Mouse (Mus musculus): ENCODE measurements around the gene BC051019. TPM values are rescaled to one million over a fixed set of nuclear protein-coding genes. Genes with fewer than 3 reads are reported as not detected.

The BC051019 gene
- polyA plus RNA-seq (2014; fragmentation: Illumina TruSeq; extraction: RNeasy Lipid Tissue Mini Kit (QIAGEN cat#74804); ENCODE audit: low read depth, low replicate concordance): not detected

GRCm38 (mm10) chr7:109723697-109724096 is at the start of gene BC051019:
Gene BC051019, minus strand, starts transcription at chr7:109723850.

GRCm38 (mm10) chr7:109752008-109752925 is 28.6 kb upstream of the BC051019 start, which contains the start of gene Tmem9b:
Gene Tmem9b, minus strand, starts transcription at chr7:109752875.

GRCm38 (mm10) chr7:109731626-109732025 is 8.0 kb upstream of the BC051019 start, which contains the start of gene Ascl3:
Gene Ascl3, minus strand, starts transcription at chr7:109731726.

GRCm38 (mm10) chr7:109703190-109704015 is 20.2 kb downstream of the BC051019 start, which contains the start of the genes St5 and Akip1:
Gene St5, minus strand, starts transcription at chr7:109703605.
Gene Akip1, plus strand, starts transcription at chr7:109703690.

Other genes starting within 250 kb of the BC051019 start
- gene Trim66, start 215.7 kb downstream of the BC051019 start, polyA plus RNA-seq (2014; fragmentation: Illumina TruSeq; extraction: RNeasy Lipid Tissue Mini Kit (QIAGEN cat#74804); ENCODE audit: low read depth, low replicate concordance): 0.04 TPM
- 127 TPM for gene Rpl27a, start 204.7 kb downstream of the BC051019 start, polyA plus RNA-seq (2014; fragmentation: Illumina TruSeq; extraction: RNeasy Lipid Tissue Mini Kit (QIAGEN cat#74804); ENCODE audit: low read depth, low replicate concordance)
- gene St5, start 20.2 kb downstream of the BC051019 start, polyA plus RNA-seq (2014; fragmentation: Illumina TruSeq; extraction: RNeasy Lipid Tissue Mini Kit (QIAGEN cat#74804); ENCODE audit: low read depth, low replicate concordance): 26.6 TPM
- gene Akip1, start 20.2 kb downstream of the BC051019 start, polyA plus RNA-seq (2014; fragmentation: Illumina TruSeq; extraction: RNeasy Lipid Tissue Mini Kit (QIAGEN cat#74804); ENCODE audit: low read depth, low replicate concordance): 32.8 TPM
- not detected for gene Ascl3, start 7.9 kb upstream of the BC051019 start, polyA plus RNA-seq (2014; fragmentation: Illumina TruSeq; extraction: RNeasy Lipid Tissue Mini Kit (QIAGEN cat#74804); ENCODE audit: low read depth, low replicate concordance)
- 147 TPM for gene Tmem9b, start 29.0 kb upstream of the BC051019 start, polyA plus RNA-seq (2014; fragmentation: Illumina TruSeq; extraction: RNeasy Lipid Tissue Mini Kit (QIAGEN cat#74804); ENCODE audit: low read depth, low replicate concordance)
- gene Nrip3, start 58.2 kb upstream of the BC051019 start, polyA plus RNA-seq (2014; fragmentation: Illumina TruSeq; extraction: RNeasy Lipid Tissue Mini Kit (QIAGEN cat#74804); ENCODE audit: low read depth, low replicate concordance): 4.2 TPM
- not detected for gene Scube2, start 141.8 kb upstream of the BC051019 start, polyA plus RNA-seq (2014; fragmentation: Illumina TruSeq; extraction: RNeasy Lipid Tissue Mini Kit (QIAGEN cat#74804); ENCODE audit: low read depth, low replicate concordance)
- gene Dennd5a, start 236.6 kb upstream of the BC051019 start, polyA plus RNA-seq (2014; fragmentation: Illumina TruSeq; extraction: RNeasy Lipid Tissue Mini Kit (QIAGEN cat#74804); ENCODE audit: low read depth, low replicate concordance): 48.7 TPM

Data from kidney, adult 10 weeks (tissue).